Mouse (Mus musculus) myocyte (in vitro differentiated cells): ENCODE measurements around the gene Armc3. TPM values are rescaled to one million over a fixed set of nuclear protein-coding genes. Genes with fewer than 3 reads are reported as not detected.
A peak's percentile ranks its signal among the peaks of the same experiment; 100 is the strongest.

ENCODE experiments used
- H3K27me3 ChIP-seq: one replicate; pipeline ENCODE4 v1.6.1; 2011; ENCODE audit not compliant: control insufficient read depth, insufficient read depth, insufficient read length
- H3K36me3 ChIP-seq: one replicate; pipeline ENCODE4 v1.6.1; 2011; ENCODE audit not compliant: control insufficient read depth, insufficient read depth
- H3K4me2 ChIP-seq: one replicate; pipeline ENCODE4 v1.6.1; 2011; ENCODE audit warnings: low read depth, control low read depth
- H3K4me3 ChIP-seq: one replicate; pipeline ENCODE4 v1.5.1; 2011; ENCODE audit warnings: mild to moderate bottlenecking, control low read depth, moderate library complexity
- H3K79me2 ChIP-seq: one replicate; pipeline ENCODE4 v1.6.1; 2011; ENCODE audit not compliant: control insufficient read depth, insufficient read depth
- H3ac ChIP-seq: one replicate; pipeline ENCODE4 v1.6.1; 2011; ENCODE audit not compliant: control insufficient read depth, insufficient read length
- CEBPB ChIP-seq: IDR thresholded peaks from 2 replicates; pipeline ENCODE4 v1.6.1; 2011; ENCODE audit warnings: mild to moderate bottlenecking, moderate library complexity; ENCODE audit not compliant: poor library complexity, insufficient read depth, severe bottlenecking
- E2F4 ChIP-seq: IDR thresholded peaks from one replicate; pipeline ENCODE4 v1.6.1; 2011; ENCODE audit warnings: mild to moderate bottlenecking, control low read depth, moderate library complexity; ENCODE audit not compliant: insufficient read depth
- MAX ChIP-seq: IDR thresholded peaks from one replicate; pipeline ENCODE4 v1.6.1; 2011; ENCODE audit warnings: low read depth, mild to moderate bottlenecking, control low read depth
- MYOD1 ChIP-seq, 3 experiments: IDR thresholded peaks; one replicate each; pipeline ENCODE4 v1.6.1; 2011; ENCODE audit warnings: control low read depth in 2 of 3, low read depth in 2 of 3, mild to moderate bottlenecking in 2 of 3, moderate library complexity in 1 of 3; ENCODE audit not compliant: insufficient read length in 2 of 3, control insufficient read depth in 1 of 3
- MYOG ChIP-seq, 3 experiments: IDR thresholded peaks; one replicate each; pipeline ENCODE4 v1.6.1; 2011; ENCODE audit warnings: control low read depth in 2 of 3, low read depth in 2 of 3, mild to moderate bottlenecking in 2 of 3; ENCODE audit not compliant: insufficient read length in 2 of 3, control insufficient read depth in 1 of 3, insufficient read depth in 1 of 3
- POLR2A ChIP-seq: IDR thresholded peaks from one replicate; pipeline ENCODE4 v1.6.1; 2011; ENCODE audit warnings: low read depth, mild to moderate bottlenecking, control low read depth, moderate library complexity; ENCODE audit not compliant: insufficient read length
- POLR2AphosphoS2 ChIP-seq: IDR thresholded peaks from one replicate; pipeline ENCODE4 v1.6.1; 2011; ENCODE audit warnings: low read depth, control low read depth; ENCODE audit not compliant: insufficient read length
- REST ChIP-seq: IDR thresholded peaks from one replicate; pipeline ENCODE4 v1.6.1; 2011; ENCODE audit warnings: mild to moderate bottlenecking, control low read depth, moderate library complexity; ENCODE audit not compliant: insufficient read depth, insufficient read length
- SRF ChIP-seq: IDR thresholded peaks from one replicate; pipeline ENCODE4 v1.6.1; 2011; ENCODE audit warnings: low read depth; ENCODE audit not compliant: control insufficient read depth, insufficient read length
- TCF12 ChIP-seq: IDR thresholded peaks from one replicate; pipeline ENCODE4 v1.6.1; 2011; ENCODE audit warnings: mild to moderate bottlenecking, control low read depth; ENCODE audit not compliant: poor library complexity, insufficient read depth, severe bottlenecking
- TCF3 ChIP-seq: IDR thresholded peaks from one replicate; pipeline ENCODE4 v1.6.1; 2011; ENCODE audit warnings: low read depth, control low read depth; ENCODE audit not compliant: insufficient read length
- USF1 ChIP-seq: IDR thresholded peaks from one replicate; pipeline ENCODE4 v1.6.1; 2011; ENCODE audit warnings: low read depth, mild to moderate bottlenecking, control low read depth, moderate library complexity
- polyA plus RNA-seq: library from polyadenylated mRNA; unstranded; fragments of >200 nt; fragmentation: generic; extraction: Trizol; gene quantifications from one replicate; pipeline ENCODE4 v1.2.1, GENCODE M21; 2012; ENCODE audit warnings: missing spikeins

Gene Armc3
- polyA plus RNA-seq: not detected

- no peak for TF ChIP-seq TCF3
- no peak for TF ChIP-seq TCF12
- TF ChIP-seq SRF: no peak
- no peak for TF ChIP-seq MYOG (IDR thresholded peaks at IDR 0.05; ENCODE audit: control insufficient read depth in 1 of 3, insufficient read depth in 1 of 3, insufficient read length in 2 of 3, low read depth in 2 of 3)
- TF ChIP-seq REST: no peak
- no peak for TF ChIP-seq USF1
- TF ChIP-seq MYOD1 (IDR thresholded peaks at IDR 0.05; ENCODE audit: control insufficient read depth in 1 of 3, insufficient read length in 2 of 3, low read depth in 2 of 3): no peak
- TF ChIP-seq MAX: no peak
- no peak for TF ChIP-seq POLR2A
- no peak for TF ChIP-seq POLR2AphosphoS2
- TF ChIP-seq CEBPB: no peak
- TF ChIP-seq E2F4: no peak
- Histone ChIP-seq H3K27me3 (no peaks in the 10 kb centered on the region), H3K79me2 (no peaks in the 10 kb centered on the region), H3K4me3 (no peak within 1 kb of the TSS), H3K36me3 (no peaks in the 10 kb centered on the region), H3ac (no peak within 1 kb of the TSS), H3K4me2 (no peak within 1 kb of the TSS)
Observed at GRCm38 (mm10) chr2:19198452-19199365, at the start of gene Armc3. Gene Armc3 (plus strand): TSS chr2:19199302.

DNA sequence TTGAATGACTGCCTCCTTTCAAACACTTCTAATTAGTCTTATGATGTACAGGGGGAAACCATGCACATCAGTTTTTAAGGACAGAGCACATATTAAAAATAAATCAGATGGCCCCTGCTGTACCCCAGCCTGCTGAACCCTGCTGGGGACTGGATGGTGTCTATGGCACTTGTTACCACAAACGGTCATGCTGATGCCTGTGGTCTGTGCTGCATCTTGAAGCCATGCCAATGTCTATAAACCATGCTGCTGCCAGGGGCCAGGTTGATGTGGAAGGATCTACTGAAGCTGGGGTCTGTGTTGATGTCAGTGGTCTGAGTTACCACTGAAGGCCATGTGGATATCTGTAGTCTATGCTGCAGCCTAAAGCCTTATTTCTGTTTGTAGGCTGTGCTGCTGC, 46.4 kb upstream of the Armc3 start:
- H3K4me3 ChIP-seq: no peak overlapping the region
- TF ChIP-seq TCF3 (no peak), CEBPB (no peak), SRF (no peak)
- H3K79me2 ChIP-seq: no peaks in the 10 kb centered on the region
- no peak overlapping the region for H3ac ChIP-seq
- H3K4me2 ChIP-seq: no peak overlapping the region
- H3K36me3 ChIP-seq: no peaks in the 10 kb centered on the region
- H3K27me3 ChIP-seq: no peaks in the 10 kb centered on the region

DNA sequence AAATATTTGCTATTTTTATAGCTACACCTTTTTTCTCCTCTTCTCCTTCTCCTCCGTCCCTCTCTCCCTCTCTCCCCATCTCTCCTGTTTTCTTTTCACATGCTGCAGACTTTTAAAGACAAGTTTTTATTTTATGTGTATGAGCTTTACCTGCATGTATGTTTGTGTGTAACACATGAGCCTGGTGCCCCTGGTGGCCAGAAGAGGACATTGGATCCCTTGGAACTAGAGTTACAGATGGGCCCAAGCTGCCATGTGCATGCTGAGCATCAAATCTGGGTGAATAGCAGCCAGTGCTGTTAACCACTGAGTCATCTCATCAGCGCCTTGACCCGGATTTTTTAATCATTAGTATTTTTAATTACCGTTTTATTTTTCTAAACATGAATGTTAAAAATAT, 42.9 kb upstream of the Armc3 start:
- Histone ChIP-seq H3K27me3 (no peaks in the 10 kb centered on the region), H3ac (no peak overlapping the region), H3K79me2 (no peaks in the 10 kb centered on the region), H3K36me3 (no peaks in the 10 kb centered on the region), H3K4me3 (no peak overlapping the region), H3K4me2 (no peak overlapping the region)
- TF ChIP-seq CEBPB: no peak
- no peak for TF ChIP-seq MYOG (IDR thresholded peaks at IDR 0.05; ENCODE audit: control insufficient read depth in 1 of 3, insufficient read depth in 1 of 3, insufficient read length in 2 of 3, low read depth in 2 of 3)
- no peak for TF ChIP-seq POLR2A
- no peak for TF ChIP-seq E2F4
- no peak for TF ChIP-seq MAX
- no peak for TF ChIP-seq TCF3

- no peak for TF ChIP-seq REST
- no peak for TF ChIP-seq TCF3
- peak in 1 of 3 experiments; percentile 67 for TF ChIP-seq MYOG (IDR thresholded peaks at IDR 0.05; ENCODE audit: control insufficient read depth in 1 of 3, insufficient read depth in 1 of 3, insufficient read length in 2 of 3, low read depth in 2 of 3)
- no peak for TF ChIP-seq MAX
- peak in 2 of 3 experiments; percentile 43 to 49 for TF ChIP-seq MYOD1 (IDR thresholded peaks at IDR 0.05; ENCODE audit: control insufficient read depth in 1 of 3, insufficient read length in 2 of 3, low read depth in 2 of 3)
- TF ChIP-seq USF1: no peak
- TF ChIP-seq CEBPB: no peak
- no peak for TF ChIP-seq POLR2A
- no peak for TF ChIP-seq POLR2AphosphoS2
- no peak for TF ChIP-seq SRF
- no peak overlapping the region for H3K4me2 ChIP-seq
- no peaks in the 10 kb centered on the region for H3K79me2 ChIP-seq
- H3ac ChIP-seq: no peak overlapping the region
- H3K4me3 ChIP-seq: no peak overlapping the region
- no peaks in the 10 kb centered on the region for H3K36me3 ChIP-seq
- no peaks in the 10 kb centered on the region for H3K27me3 ChIP-seq
Observed at GRCm38 (mm10) chr2:19159539-19159938, 39.6 kb upstream of the Armc3 start.
